Mouse (Mus musculus): ENCODE data around the gene Tmem270.

DNA sequence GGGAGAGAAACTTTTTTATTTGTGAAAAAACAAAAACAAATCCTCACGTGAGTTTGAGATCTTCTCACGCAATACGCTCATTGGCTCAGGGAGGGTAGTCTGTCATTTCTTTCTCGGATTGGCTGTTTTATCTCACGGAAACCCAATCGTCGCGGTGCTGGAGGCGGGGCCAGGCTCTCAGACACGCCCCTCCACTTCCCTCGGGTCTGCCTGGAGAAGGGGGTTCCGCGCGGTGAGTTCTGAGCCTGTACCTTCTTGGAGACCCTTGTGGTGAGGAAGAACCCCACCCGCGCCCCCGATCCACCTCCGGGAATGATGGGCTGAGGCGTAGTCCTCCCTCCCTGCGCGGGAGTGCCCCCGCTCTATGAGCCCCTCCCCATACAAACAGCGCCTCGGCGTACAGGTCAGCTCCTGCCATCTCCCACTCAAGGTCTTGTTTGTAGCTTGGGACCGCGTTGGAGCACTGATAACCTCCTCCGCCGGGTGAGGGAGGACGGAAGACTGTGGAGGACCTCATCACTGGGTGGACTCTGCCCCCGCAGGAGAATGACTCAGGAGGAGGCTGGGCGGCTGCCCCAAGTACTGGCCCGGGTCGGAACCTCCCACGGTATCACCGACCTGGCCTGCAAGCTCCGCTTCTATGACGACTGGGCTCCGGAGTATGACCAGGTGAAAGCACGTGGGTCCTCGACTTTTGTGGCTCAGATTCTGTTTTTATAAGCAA is 25.8 kb upstream of the Tmem270 start, which contains the start of gene Mettl27:
- TF ChIP-seq CTCF (IDR thresholded peaks at IDR 0.05; ENCODE audit: extremely low read depth, insufficient read depth, low read length) (no peak), POLR2A (IDR thresholded peaks at IDR 0.05; ENCODE audit: extremely low read depth, insufficient read depth, low read length) (no peak)

Measured in cortical plate, adult 2 months (tissue).